Mouse (Mus musculus): ENCODE results near the gene Pramel6. TPM values are rescaled to one million over a fixed set of nuclear protein-coding genes. Genes with fewer than 3 reads are reported as not detected.
"Not testable (repeated sequence)": the region's sequence is repeated elsewhere in the genome, so short reads cannot be mapped to it uniquely, and the experiment has no call there.

The Pramel6 gene
- polyA plus RNA-seq (2016; fragmentation: Nextera tagmentation; extraction: Ambion mirVana) = not detected in 2 replicates

DNA sequence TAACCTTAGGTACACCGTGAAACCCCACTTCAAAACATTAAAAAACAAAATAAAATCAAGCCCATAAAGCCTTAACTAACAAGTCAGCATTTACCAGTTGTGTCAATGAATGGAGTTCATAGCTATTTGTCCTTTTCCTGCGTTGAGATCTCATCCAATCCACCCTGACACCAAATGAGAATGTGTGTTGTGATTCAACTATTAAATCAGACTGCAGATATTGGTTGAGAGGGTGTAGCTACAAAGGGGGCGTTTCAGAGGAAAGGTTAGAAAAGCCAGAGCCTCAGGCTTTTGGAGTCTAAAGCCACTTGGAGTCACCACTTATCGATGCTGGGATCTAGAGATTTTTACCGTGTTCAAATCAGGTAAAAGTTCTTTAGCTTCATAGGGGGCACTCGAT lies at the start of gene Pramel6:
Pramel6 (plus strand) TSS at position 301 of the 400 bp plus-strand sequence.
- Histone ChIP-seq H3K4me3 (no peak within 1 kb of the TSS), H3K27me3 (no peaks in the 10 kb centered on the region), H3K9me3 (no peaks in the 10 kb centered on the region), H3K27ac (no peak within 1 kb of the TSS), H3K4me2 (replicated peaks) (no peak within 1 kb of the TSS), H3K9ac (no peak within 1 kb of the TSS), H3K4me1 (no peaks in the 10 kb centered on the region), H3K36me3 (no peaks in the 10 kb centered on the region)
- no peak for ATAC-seq (ENCODE audit: insufficient number of reproducible peaks, insufficient read depth, low FRiP score, low TSS enrichment)
- WGBS = 91% methylated on average over 6 of the region's 6 CpGs

DNA sequence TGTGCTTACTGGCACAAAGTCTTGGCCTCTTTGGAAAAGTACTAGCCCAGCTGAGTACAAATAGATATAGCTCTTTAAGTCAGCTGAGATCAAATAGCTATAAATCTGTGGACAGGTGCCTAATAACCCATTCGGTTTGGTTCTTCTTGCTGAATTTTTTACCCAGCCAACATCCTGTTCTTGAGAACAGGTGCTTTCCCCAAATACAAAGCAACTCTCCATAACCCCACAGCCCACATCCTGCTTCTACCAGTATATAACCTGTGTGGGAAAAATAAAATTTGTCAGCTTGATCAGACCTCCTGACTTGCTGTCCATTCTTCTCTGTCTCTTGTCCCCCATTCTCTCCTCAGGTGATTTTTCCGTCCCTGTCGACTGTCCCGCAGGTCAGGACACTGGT lies 44.6 kb upstream of the Pramel6 start:
- WGBS = 85% methylated on average over 4 of the region's 4 CpGs

DNA sequence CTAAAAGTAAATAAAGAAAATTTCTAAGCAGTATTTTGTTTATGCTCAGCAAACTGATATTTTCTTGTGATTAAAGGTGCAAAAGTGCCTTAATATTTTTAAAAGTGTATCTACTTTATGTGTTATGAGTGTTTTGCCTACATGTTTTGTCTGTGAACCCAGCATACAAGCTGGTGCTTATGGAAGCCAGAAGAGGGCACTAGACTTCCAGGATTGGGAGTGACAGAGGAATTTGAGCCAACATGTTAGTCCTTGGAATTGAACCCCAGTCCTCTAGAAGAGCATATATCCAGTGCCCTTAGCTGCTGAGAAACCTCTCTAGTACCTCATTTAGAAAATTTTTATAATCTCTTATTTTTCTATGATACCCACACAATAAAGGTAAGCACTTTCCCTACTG lies 26.2 kb upstream of the Pramel6 start:
- no peaks in the 10 kb centered on the region for H3K4me1 ChIP-seq
- H3K9ac ChIP-seq = no peak overlapping the region
- no peak overlapping the region for H3K4me3 ChIP-seq
- H3K27me3 ChIP-seq = no peaks in the 10 kb centered on the region
- H3K36me3 ChIP-seq = no peaks in the 10 kb centered on the region
- H3K27ac ChIP-seq = no peak overlapping the region
- ATAC-seq (ENCODE audit: insufficient number of reproducible peaks, insufficient read depth, low FRiP score, low TSS enrichment) = no peak
- H3K9me3 ChIP-seq = no peaks in the 10 kb centered on the region
- no peak overlapping the region for H3K4me2 ChIP-seq (replicated peaks)

More for the DNA sequence above, 44.6 kb upstream of the Pramel6 start:
- H3K9me3 ChIP-seq = no peaks in the 10 kb centered on the region
- no peaks in the 10 kb centered on the region for H3K4me1 ChIP-seq
- ATAC-seq (ENCODE audit: insufficient number of reproducible peaks, insufficient read depth, low FRiP score, low TSS enrichment) = no peak
- no peaks in the 10 kb centered on the region for H3K36me3 ChIP-seq
- no peaks in the 10 kb centered on the region for H3K27me3 ChIP-seq
- H3K4me3 ChIP-seq = no peak overlapping the region
- H3K9ac ChIP-seq = no peak overlapping the region
- H3K4me2 ChIP-seq (replicated peaks) = no peak overlapping the region
- no peak overlapping the region for H3K27ac ChIP-seq

DNA sequence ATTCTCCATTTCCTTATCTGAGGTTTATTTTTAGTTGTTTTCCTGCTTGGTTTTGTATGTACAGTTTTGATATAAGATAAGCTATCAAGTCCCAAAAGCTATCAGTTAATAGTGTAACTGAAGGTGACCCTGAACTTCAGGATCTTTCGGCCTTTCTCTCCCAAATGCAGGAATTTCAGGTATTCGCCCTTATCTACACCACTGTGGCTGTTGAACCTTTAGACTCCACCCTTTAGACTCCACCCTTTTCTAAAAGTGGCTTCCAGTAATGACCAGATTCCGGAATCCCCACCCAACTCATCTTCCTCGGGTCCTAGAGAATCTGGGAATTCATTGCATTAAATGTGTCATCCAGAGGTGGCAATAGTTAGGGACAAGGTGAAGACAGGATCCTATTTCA lies 25.2 kb upstream of the Pramel6 start:
- Histone ChIP-seq H3K4me3 (no peak overlapping the region), H3K9me3 (no peaks in the 10 kb centered on the region), H3K4me2 (replicated peaks) (no peak overlapping the region), H3K36me3 (no peaks in the 10 kb centered on the region), H3K27me3 (no peaks in the 10 kb centered on the region), H3K4me1 (no peaks in the 10 kb centered on the region), H3K9ac (no peak overlapping the region), H3K27ac (no peak overlapping the region)
- ATAC-seq (ENCODE audit: insufficient number of reproducible peaks, insufficient read depth, low FRiP score, low TSS enrichment) = no peak
- WGBS = 83% methylated on average over 4 of the region's 4 CpGs

DNA sequence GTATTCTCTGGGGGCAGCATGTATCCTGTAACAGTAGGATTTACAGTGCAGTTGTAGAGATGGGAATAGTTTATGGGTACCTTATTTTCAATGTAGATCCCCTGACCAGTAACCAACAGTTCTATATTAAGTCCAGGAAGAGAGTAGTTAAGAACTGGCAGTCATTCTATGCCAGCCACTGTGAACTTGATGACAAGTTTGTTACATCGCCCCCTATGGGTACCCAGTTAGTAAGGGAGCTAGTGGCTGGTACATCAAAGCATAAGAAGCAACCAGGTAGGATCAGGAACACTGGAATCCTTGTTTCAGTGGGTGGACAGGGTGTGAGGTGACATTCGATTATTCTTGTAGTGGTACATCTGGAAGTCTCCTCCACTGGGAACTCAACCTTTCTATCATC lies 24.1 kb upstream of the Pramel6 start:
- no peak overlapping the region for H3K9ac ChIP-seq
- H3K9me3 ChIP-seq = no peaks in the 10 kb centered on the region
- H3K27ac ChIP-seq = no peak overlapping the region
- no peaks in the 10 kb centered on the region for H3K27me3 ChIP-seq
- no peaks in the 10 kb centered on the region for H3K4me1 ChIP-seq
- H3K4me3 ChIP-seq = no peak overlapping the region
- ATAC-seq (ENCODE audit: insufficient number of reproducible peaks, insufficient read depth, low FRiP score, low TSS enrichment) = no peak
- 76% methylated on average over 2 of the region's 2 CpGs for WGBS
- H3K36me3 ChIP-seq = no peaks in the 10 kb centered on the region
- no peak overlapping the region for H3K4me2 ChIP-seq (replicated peaks)

DNA sequence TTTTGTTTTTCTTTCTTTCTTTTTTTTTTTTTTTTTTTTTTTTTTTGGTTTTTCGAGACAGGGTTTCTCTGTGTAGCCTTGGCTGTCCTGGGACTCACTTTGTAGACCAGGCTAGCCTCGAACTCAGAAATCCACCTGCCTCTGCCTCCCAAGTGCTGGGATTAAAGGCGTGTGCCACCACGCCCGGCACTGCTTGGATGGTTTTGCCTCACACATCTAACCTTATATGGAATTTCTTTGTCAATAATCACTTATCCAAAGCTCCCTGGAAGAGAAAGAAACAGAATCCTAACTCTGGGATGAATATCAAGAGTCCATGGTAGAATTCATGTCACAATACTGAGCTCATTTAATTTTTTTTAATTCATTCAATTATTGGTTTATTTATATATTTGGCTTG lies 9.4 kb upstream of the Pramel6 start, which contains the start of gene Pramel7:
Pramel7 (minus strand) TSS at position 101 of the 400 bp plus-strand sequence.
- H3K27ac ChIP-seq; H3K9ac ChIP-seq; H3K4me3 ChIP-seq; H3K36me3 ChIP-seq; H3K27me3 ChIP-seq; H3K9me3 ChIP-seq; H3K4me1 ChIP-seq; H3K4me2 ChIP-seq (replicated peaks); ATAC-seq (ENCODE audit: insufficient number of reproducible peaks, insufficient read depth, low FRiP score, low TSS enrichment): not testable (repeated sequence)
- WGBS = 87% methylated on average over 4 of the region's 5 CpGs

DNA sequence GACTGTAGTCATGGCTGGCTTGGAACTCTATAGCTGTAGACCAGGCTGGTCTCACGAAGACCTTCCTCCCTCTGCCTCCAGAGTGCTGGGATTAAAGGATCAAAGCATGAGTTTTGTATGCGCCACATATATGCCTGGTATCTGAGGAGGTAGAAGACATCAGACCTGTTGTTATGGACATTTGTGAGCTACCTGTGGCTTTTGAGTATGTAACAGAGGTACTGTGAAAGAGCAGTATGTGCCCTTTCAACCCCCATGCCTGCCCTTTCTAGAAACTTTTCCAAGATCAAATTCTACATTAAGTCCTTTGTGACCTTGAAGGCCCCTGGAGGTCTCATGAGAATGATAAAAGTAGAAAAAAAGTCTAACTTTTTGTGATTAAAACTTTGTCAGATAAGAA lies 8.7 kb downstream of the Pramel6 start:
- Histone ChIP-seq H3K9me3 (no peaks in the 10 kb centered on the region), H3K36me3 (no peaks in the 10 kb centered on the region), H3K27me3 (no peaks in the 10 kb centered on the region), H3K4me2 (replicated peaks) (no peak overlapping the region), H3K27ac (no peak overlapping the region), H3K4me3 (no peak overlapping the region), H3K4me1 (no peaks in the 10 kb centered on the region), H3K9ac (no peak overlapping the region)
- 93% methylated on average over 2 of the region's 2 CpGs for WGBS
- ATAC-seq (ENCODE audit: insufficient number of reproducible peaks, insufficient read depth, low FRiP score, low TSS enrichment) = no peak

DNA sequence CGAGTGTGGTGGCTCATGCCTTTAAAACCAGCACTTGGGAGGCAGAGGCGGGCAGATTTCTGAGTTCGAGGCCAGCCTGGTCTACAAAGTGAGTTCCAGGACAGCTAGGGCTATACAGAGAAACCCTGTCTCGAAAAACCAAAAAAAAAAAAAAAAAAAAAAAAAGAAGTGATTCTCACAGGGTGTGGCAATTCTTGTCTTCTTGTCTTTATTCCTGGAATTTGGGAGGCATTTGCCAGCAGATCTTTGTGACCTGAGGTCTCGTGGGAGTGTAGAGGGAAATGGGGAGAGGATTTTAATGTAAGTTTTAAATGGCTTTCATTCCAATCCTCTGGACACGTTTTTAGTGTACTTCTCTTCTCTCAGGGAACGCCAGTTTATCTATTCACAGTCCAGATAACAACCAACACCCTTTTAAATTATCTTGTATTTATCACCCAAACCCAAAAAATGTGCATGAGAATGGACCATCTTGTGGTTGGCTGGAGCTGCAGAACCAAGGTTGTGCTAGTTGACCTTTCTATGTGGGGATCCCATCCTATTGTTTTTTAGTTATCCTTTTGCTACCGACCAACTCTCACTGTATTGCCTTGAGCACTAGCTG lies 9.2 kb downstream of the Pramel6 start:
- no peak overlapping the region for H3K4me3 ChIP-seq
- no peaks in the 10 kb centered on the region for H3K27me3 ChIP-seq
- no peaks in the 10 kb centered on the region for H3K36me3 ChIP-seq
- H3K27ac ChIP-seq = no peak overlapping the region
- no peak for ATAC-seq (ENCODE audit: insufficient number of reproducible peaks, insufficient read depth, low FRiP score, low TSS enrichment)
- no peak overlapping the region for H3K4me2 ChIP-seq (replicated peaks)
- WGBS = 80% methylated on average over 8 of the region's 8 CpGs
- no peaks in the 10 kb centered on the region for H3K9me3 ChIP-seq
- no peak overlapping the region for H3K9ac ChIP-seq
- no peaks in the 10 kb centered on the region for H3K4me1 ChIP-seq

DNA sequence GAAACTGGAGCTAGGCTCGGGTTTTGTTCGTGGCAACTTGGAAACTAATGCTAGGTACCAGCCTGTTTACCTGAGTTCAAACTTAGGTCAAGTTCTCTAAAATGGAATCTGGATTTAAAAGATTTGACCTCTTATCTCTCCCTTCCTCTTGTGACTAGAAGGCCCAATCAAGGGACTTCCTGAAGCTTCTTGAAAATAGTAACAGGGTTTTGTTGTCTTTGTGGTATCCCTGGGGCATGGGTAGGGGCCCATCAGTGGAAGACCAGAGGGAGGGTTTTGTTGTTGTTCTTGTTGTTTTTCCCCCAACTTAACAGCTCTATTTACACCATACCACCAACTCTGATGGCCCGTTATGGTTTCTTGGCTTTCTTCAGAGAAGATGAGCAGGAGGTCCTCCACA lies 10.2 kb downstream of the Pramel6 start:
- 84% methylated on average over 3 of the region's 3 CpGs for WGBS
- no peak overlapping the region for H3K4me3 ChIP-seq
- no peaks in the 10 kb centered on the region for H3K27me3 ChIP-seq
- H3K9me3 ChIP-seq = no peaks in the 10 kb centered on the region
- no peak overlapping the region for H3K27ac ChIP-seq
- no peak overlapping the region for H3K9ac ChIP-seq
- H3K4me1 ChIP-seq = no peaks in the 10 kb centered on the region
- no peak overlapping the region for H3K4me2 ChIP-seq (replicated peaks)
- H3K36me3 ChIP-seq = no peaks in the 10 kb centered on the region
- ATAC-seq (ENCODE audit: insufficient number of reproducible peaks, insufficient read depth, low FRiP score, low TSS enrichment) = no peak

DNA sequence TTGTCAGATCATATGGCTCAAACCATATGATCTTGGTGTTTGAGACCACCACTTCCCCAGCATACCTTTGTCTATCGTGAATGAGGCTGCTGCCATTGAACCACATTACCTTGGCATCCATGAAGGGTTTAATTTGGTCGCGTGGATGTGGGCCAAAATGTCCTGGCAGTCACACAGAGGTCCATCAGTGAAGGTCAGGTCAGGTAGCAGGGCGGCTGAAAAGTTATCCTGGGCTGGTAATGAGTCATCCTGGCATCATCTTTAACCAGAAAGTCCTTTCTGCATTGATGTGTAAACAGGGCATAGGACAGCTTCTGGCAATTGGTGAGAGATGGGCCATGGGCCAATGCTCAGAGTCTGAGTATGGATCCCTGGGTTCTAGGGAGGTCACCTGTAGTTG lies 14.3 kb downstream of the Pramel6 start:
- Histone ChIP-seq H3K36me3 (no peaks in the 10 kb centered on the region), H3K9me3 (no peaks in the 10 kb centered on the region), H3K27me3 (no peaks in the 10 kb centered on the region), H3K4me3 (no peak overlapping the region), H3K27ac (no peak overlapping the region), H3K4me1 (no peaks in the 10 kb centered on the region), H3K4me2 (replicated peaks) (no peak overlapping the region), H3K9ac (no peak overlapping the region)
- no peak for ATAC-seq (ENCODE audit: insufficient number of reproducible peaks, insufficient read depth, low FRiP score, low TSS enrichment)
- WGBS = 88% methylated on average over 4 of the region's 4 CpGs

DNA sequence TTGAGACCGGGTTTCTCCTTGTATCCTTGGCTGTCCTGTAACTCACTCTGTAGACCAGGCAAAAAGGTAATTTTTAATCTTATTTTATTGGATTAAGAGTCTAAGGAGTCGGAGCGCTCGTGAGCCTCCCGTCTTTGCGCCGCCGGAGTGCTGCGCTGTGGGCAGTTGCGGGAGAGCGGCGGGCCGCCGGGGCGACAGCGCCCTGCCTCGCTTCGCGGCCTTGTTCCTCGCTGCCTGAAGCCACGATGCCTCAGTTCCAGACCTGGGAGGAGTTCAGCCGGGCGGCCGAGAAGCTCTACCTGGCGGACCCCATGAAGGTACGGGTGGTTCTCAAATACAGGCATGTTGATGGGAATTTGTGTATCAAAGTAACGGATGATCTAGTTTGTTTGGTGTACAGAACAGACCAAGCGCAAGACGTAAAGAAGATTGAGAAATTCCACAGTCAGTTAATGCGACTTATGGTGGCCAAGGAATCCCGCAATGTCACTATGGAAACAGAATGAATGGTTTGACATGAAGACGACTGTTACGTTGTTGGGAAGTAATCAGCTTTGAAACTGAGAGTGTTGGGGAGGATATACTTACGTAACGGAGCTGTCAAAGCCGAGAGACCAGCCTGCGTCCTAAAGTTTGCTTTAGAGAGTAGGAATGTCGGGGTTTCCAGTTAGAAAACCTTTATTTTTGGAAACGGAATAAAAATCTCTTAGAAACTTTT lies 19.7 kb downstream of the Pramel6 start:
- not testable (repeated sequence) for H3K9me3 ChIP-seq; ATAC-seq (ENCODE audit: insufficient number of reproducible peaks, insufficient read depth, low FRiP score, low TSS enrichment); H3K4me1 ChIP-seq; H3K9ac ChIP-seq; H3K27me3 ChIP-seq; H3K27ac ChIP-seq; H3K36me3 ChIP-seq
- Histone ChIP-seq H3K4me3 (peak overlapping the region; percentile 7; the same call in 1 of the 2 replicates), H3K4me2 (replicated peaks) (peak overlapping the region; percentile 40)
- WGBS = 31% methylated on average over 38 of the region's 39 CpGs

DNA sequence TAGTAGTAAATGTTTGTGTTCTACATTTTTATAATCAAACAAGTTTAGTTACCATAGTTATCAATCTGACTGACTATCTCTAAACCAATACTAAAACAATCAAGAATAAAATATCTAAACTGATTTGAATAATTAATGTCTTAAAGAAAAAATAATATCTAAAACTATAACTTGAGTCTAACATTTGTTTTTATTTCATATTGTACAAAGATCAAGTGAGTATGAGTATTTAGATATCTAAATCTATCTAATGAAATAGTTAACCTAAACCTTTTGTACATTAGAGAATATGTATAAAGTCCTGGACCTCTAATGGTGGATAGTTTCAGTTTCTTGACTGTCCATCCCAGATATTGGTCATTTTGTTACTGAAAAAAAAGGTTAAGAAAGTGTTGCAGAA lies 25.1 kb downstream of the Pramel6 start, which contains the start of gene Olfr153:
Olfr153 (plus strand) TSS at position 301 of the 400 bp plus-strand sequence.
- H3K9ac ChIP-seq = no peak within 1 kb of the TSS
- H3K36me3 ChIP-seq = no peaks in the 10 kb centered on the region
- H3K4me1 ChIP-seq = no peaks in the 10 kb centered on the region
- H3K27ac ChIP-seq = no peak within 1 kb of the TSS
- no peaks in the 10 kb centered on the region for H3K9me3 ChIP-seq
- no peak within 1 kb of the TSS for H3K4me3 ChIP-seq
- no peaks in the 10 kb centered on the region for H3K27me3 ChIP-seq
- ATAC-seq (ENCODE audit: insufficient number of reproducible peaks, insufficient read depth, low FRiP score, low TSS enrichment) = no peak
- H3K4me2 ChIP-seq (replicated peaks) = no peak within 1 kb of the TSS

Data from embryonic facial prominence, embryonic 12.5 days (tissue).